Mouse (Mus musculus) colon, adult 2 months (tissue): ENCODE results near the gene Lrrc59. TPM values are rescaled to one million over a fixed set of nuclear protein-coding genes. Genes with fewer than 3 reads are reported as not detected.

ENCODE experiments used
- polyA plus RNA-seq: library from polyadenylated mRNA; depleted of rRNA; stranded (reverse); fragments of >200 nt; gene quantifications from 2 replicates; pipeline ENCODE4 v1.2.3, GENCODE M21; 2012; rRNA removed

Lrrc59 gene
- polyA plus RNA-seq, result 76.8 and 89.8 TPM in 2 replicates

DNA sequence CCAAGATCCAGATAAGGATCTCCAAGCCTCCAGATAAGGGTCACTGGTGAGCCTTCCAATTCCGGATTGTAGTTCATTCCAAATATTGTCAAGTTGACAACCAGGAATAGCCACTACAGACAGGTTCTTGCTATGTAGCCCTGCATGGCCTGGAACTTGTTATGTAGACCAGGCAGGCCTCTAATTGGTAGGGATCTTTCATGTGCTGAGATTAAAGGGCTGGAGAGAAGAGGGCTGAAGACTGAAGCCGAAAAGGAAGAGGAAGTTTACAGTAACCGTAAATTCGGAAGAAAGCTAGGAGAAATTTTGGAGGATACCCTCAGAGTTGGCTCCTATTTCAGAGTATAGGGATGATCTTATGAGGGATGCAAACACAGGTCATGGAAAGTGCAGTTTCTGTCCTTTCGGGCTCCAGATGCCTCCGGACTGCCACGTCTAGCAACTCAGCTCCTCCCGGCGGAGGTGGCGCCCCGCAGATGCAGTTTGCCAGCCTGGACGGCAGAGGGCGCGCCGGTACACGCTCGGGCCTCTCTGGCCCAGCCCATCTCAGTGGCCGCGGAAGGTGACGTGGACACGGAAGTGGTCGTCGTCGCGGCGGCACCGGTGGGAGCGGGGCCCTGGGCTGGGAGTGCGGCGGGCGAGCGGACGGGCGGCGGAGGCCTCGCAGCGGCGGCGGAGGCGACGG is at the start of gene Lrrc59:
Gene Lrrc59, plus strand, starts transcription at position 569 of the 685 bp plus-strand sequence.

DNA sequence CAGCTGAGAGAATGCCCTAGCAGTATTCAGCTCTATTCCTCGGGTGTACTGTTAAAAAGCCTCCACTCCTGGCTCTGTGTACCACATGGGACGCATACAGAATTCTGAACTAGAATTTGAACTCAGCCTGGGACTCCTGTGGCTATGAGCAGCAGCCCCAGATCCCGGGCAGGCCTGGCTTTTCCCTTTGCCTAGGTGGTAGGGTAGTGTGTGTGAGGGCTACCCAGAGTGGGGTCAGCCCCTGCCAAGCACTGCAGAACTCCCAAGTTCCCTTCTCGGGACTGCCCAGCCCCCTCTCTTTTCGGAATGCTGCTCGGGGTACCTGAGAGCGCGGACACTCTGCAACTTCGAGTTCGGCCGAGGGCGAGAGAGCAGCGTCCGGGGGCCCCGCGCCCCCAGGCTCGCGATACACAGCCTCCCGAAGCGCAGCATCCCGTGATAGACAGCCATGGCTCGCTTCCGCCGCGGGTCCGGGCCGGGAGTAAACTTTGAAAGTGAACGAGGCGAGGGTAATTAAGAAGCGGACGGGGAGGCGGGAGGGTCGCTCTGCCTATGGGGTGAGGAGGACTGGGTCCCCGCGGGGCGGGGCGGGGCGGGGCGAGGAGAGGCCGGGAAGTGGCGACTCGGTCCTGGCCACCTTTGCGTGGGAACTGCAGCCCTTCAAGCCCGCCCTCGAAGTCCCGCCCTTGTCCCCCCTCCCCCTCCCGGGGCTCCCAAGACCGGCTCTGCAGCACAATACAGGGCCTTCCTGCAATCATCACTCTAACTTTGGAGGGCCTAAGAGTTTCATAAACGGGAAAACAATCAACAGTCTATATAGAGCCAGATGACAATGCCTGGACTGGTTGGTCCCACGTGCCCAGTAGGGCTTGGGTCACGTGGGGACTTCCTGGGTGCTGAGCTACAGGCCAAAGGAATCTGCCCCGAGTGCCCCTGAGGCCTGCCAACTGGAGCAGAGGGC is 28.0 kb upstream of the Lrrc59 start, which contains the start of gene Acsf2:
Gene Acsf2, minus strand, starts transcription at position 551 of the 961 bp plus-strand sequence.

DNA sequence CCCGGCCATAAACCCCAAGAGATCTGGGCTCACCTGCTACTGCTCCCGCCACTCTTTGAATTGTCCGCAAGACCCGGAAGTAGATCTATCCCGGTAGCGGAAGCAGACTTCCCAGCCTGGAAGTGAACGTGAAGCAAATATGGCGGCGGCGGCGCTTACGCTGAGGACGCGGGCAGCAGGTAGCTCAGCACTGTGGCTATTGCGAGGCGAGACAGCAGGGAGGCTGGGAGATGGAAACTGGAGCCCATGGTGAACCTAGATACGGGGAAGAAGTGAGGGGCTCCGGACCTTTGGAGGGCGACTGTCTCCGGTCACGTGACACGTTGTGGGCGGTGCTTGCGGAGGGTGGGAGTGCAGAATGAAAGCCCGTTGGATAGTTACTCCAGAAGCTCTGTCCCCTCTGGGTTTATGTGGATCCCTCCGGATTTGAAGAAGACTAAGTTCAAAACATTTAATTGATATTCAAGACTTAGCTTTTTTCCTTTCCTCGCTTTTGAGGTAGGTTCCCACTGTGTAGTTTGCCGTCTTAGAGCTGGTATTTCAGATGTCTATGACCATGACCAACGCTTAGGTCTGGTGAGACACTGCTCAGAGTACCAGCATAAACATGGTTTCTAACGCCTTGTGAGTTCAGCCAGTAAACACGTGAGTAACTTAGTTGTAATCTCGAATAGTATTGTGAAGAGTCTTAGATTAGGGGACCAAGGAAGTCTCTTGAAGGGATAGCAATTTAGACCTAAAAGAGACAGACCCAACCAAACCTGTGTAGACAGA is 24.3 kb downstream of the Lrrc59 start, which contains the start of the genes Mrpl27 and Eme1:
Gene Mrpl27, plus strand, starts transcription at position 105 of the 774 bp plus-strand sequence.
Gene Eme1, minus strand, starts transcription at position 302 of the 774 bp plus-strand sequence.

DNA sequence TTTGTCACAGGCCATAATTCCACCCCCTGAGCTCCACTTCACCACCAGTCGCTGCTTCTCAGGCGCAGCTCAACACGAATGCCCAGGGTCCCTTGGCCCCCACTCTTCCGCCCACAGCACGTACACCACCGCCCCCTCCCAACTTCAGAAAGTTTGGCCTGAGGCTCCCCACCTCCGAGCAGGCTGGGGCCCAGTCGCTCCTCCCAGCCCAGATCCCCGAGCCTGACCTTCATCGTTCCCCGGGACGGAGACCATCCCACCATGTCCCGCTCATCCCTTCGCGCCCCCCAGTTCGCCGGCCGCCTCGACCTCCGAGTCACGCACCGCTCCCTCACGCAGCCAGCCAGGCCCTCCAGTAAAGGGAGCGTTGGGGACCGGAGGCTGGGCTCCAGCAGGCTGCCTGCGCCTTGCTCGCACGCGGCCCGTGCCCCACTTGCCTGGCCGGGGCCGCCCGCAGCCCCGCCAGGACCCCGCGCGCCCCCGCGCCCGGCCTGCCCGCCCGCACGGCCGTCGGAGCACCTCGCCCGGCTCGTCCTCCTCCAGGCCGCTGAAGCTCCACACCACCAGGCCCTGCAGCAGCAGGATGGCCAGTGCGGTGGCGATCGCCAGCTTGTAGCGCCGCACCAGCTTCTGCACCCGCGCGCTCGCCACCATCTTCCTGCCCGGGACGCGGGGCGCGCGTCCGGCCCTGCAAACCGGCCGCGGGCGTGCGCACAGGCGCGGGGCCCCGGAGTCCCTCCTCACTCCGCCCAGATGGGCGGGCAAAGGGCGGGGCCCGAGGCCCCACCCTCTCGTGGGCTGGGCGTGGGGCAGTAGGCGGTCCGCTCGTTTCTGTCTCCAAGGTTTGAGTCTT is 47.4 kb downstream of the Lrrc59 start, which contains the start of gene Xylt2:
Gene Xylt2, minus strand, starts transcription at position 762 of the 853 bp plus-strand sequence.

Other genes starting within 250 kb of the Lrrc59 start
- 208 and 226 TPM in 2 replicates for gene Abcc3, start 236.8 kb upstream of the Lrrc59 start, polyA plus RNA-seq
- gene Cacna1g, start 155.6 kb upstream of the Lrrc59 start, polyA plus RNA-seq, result 18.4 and 24.3 TPM in 2 replicates
- gene Spata20, start 143.6 kb upstream of the Lrrc59 start, polyA plus RNA-seq, result 0.07 and 0.09 TPM in 2 replicates
- 35.7 and 39.9 TPM in 2 replicates for gene Epn3, start 129.8 kb upstream of the Lrrc59 start, polyA plus RNA-seq
- gene Mycbpap, start 108.0 kb upstream of the Lrrc59 start, polyA plus RNA-seq, result 3.2 and 5.3 TPM in 2 replicates
- 9.5 and 11.5 TPM in 2 replicates for gene Rsad1, start 80.5 kb upstream of the Lrrc59 start, polyA plus RNA-seq
- 1.5 and 2.2 TPM in 2 replicates for gene Chad, start 64.7 kb upstream of the Lrrc59 start, polyA plus RNA-seq
- gene Acsf2, start 27.9 kb upstream of the Lrrc59 start, polyA plus RNA-seq, result 81.9 and 86.0 TPM in 2 replicates
- 35.0 and 40.2 TPM in 2 replicates for gene Mrpl27, start 24.0 kb downstream of the Lrrc59 start, polyA plus RNA-seq
- gene Eme1, start 24.2 kb downstream of the Lrrc59 start, polyA plus RNA-seq, result 1.2 and 2.6 TPM in 2 replicates
- gene Xylt2, start 47.7 kb downstream of the Lrrc59 start, polyA plus RNA-seq, result 31.9 and 33.0 TPM in 2 replicates
- gene Gm11541, start 74.7 kb downstream of the Lrrc59 start, polyA plus RNA-seq, result not detected in 2 replicates
- not detected in 2 replicates for gene Cdc34b, start 112.0 kb downstream of the Lrrc59 start, polyA plus RNA-seq
- gene Tmem92, start 152.9 kb downstream of the Lrrc59 start, polyA plus RNA-seq, result 0.13 and 0.23 TPM in 2 replicates